Mouse (Mus musculus): ENCODE measurements at regions not wholly inside any gene's neighbourhood (a gene's known extent, or its start where the extent isn't known, plus 50 kb on each side); places are given as distances from the start of the nearest gene placed in this dataset.
"Not testable (repeated sequence)": the region's sequence is repeated elsewhere in the genome, so short reads cannot be mapped to it uniquely, and the experiment has no call there.

DNA sequence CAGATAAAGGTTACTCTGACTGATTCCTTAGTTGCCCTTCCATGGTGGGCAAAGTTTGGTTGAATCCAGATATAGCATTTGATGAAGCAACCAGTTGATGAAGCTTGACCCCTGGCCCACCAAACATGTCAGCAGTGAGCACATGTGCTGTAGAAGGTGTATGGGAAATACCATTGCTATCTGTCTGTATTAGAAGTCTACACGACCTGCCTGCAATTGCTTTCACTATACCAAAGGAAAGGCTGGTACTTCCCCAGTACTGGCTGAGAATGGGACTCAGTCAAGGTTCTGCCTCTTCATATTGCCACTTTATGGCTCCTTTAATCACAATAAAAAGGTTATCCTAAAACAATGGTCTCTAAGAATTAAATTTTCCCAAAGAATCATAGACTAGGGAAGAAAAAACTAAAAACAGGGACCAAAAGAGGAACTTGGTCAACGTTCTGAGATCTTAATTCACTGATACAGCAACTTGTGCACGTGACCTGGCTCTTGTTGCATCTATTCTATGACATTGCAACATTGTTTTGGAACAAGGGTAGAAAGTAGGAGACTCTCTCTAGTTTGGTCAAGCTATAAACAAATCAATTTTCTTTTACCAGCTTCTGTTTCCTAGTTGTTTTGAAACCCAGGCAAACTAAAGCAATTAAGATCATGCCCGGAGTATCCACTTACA lies 284.0 kb downstream of the Rapgef2 start:
- DNase-seq (ENCODE audit: low spot score in 2 of 2) = no peak

DNA sequence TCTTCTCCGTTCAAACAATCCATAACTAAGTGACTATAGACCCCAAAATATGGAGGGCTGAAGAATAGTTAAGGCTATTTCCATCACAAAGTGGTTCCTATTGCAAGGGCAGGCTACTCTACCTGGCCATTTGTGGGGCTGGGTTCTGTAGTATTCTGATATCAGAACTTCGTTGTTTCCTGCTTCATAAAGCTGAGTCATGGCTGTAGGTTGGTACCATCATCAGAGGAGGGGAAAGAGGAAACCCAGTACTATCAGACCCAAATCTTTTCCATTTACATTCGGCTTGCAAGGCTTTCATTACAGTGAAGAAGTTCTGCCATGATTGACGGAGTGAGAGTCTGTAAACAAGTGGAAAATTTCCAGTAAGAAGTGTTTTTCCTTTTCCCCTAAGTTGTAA lies 284.6 kb downstream of the Rapgef2 start:
- DNase-seq (ENCODE audit: low spot score in 2 of 2) = no peak

DNA sequence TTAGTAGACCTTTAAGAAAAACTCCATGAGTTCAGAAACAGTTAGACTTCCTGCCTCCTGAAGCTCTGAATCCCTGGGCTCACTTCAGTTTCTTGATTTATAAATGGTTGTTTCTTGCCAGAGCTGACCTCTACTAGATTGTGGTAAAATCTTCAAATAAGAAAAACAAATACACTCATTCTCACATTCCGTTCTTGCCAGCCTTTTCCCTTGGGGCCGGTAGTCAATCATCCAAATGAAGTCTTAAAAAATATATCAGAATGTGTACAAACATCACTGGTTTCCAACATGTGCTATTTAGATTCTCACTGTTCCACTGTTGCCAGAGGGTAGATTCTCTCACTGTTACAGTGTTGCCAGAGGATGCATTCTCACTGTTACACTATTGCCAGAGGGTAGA lies 286.0 kb downstream of the Rapgef2 start:
- no peak for DNase-seq (ENCODE audit: low spot score in 2 of 2)

DNA sequence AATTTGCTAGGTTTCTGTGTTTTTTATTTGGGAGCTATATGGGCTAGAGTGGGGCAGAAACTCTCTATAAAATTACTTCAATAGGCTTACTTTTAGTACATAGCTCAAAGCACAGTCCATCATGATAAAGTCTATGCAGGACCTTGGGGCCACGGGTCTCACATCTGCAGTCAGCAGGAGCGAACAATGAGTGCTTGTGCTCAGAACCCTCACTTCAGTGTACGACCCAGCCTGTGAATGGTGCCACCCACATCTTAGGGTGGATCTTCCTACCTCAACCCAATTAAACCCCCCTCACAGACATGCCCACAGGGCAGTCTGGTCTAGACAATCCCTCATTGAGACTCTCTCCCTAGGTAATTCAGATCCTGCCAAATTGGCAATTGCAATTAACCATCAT lies 286.5 kb downstream of the Rapgef2 start:
- no peak for DNase-seq (ENCODE audit: low spot score in 2 of 2)

DNA sequence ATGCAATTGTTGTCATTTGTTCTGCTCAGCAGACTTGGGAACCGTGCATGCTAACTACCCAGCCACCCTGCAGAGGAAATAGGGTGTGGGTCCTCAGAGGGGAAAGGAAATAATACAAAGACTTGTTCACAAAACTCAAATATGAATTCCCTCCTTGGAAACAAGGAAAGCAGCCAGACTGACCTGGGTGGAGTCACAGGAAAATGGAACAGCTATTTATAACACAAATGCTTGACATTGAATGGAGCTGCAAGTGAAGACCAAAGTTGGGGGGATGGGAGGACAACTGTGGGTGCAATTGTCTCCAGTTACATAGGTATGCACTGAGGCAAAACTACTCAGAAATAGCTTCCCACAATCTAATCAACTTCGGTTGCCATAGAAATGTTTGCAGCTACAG lies 298.2 kb downstream of the Rapgef2 start:
- no peak for DNase-seq (ENCODE audit: low spot score in 2 of 2)

DNA sequence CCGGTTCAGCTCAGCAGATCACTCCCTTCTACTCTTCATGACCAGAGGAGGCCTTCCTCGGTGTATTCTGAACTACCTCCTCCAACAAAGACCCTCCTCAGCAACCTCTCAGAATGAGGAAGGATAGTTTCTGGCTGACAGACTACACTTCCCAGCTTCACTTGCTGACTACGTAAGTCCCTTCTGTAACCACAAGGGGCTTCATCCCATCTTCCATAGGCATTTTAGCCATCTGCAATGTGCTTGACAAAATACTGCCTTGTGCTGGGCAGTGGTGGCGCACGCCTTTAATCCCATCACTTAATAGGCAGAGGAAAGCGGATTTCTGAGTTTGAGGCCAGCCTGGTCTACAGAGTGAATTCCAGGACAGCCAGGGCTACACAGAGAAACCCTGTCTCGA lies 299.6 kb downstream of the Rapgef2 start:
- no peak for DNase-seq (ENCODE audit: low spot score in 2 of 2)

DNA sequence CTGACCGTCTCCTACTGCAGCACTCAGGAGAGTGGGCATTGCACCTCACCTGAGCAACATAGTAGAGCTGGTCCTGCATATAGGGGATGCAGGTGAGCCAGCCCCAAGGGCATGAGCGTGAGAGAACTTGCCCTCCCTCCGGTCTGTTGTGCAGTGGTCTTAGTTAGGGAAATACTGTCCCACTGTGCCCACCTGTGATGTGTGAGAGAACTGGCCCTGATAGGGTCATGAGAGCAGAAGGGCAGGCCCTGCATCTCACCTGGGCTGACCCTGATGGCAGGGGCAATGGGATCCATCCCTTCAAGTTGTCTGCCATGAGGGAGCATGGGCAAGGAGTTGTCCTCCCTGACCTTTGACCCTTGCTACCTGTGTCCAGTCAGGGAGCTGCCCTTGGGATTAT lies 305.3 kb downstream of the Rapgef2 start:
- DNase-seq (ENCODE audit: low spot score in 2 of 2) = no peak

DNA sequence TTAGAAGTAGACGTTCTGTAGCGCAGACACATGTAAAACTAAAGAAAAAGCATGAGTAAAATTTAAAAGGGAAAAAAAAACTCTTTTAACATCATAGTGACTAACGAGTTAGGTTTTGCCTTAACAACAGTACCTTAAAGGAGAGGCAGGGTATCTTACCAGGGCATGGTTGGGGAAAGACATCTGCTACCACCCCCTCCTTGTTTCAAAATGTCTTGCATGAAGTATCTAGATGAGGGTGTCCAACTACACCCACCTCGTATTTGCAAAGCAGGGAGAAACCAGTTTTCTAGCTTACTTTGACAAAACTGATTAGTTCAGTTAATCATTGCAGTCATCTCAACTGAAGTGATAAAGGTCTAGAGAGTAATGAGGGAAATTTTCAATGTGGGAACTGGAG lies 307.5 kb downstream of the Rapgef2 start:
- DNase-seq (ENCODE audit: low spot score in 2 of 2) = no peak

DNA sequence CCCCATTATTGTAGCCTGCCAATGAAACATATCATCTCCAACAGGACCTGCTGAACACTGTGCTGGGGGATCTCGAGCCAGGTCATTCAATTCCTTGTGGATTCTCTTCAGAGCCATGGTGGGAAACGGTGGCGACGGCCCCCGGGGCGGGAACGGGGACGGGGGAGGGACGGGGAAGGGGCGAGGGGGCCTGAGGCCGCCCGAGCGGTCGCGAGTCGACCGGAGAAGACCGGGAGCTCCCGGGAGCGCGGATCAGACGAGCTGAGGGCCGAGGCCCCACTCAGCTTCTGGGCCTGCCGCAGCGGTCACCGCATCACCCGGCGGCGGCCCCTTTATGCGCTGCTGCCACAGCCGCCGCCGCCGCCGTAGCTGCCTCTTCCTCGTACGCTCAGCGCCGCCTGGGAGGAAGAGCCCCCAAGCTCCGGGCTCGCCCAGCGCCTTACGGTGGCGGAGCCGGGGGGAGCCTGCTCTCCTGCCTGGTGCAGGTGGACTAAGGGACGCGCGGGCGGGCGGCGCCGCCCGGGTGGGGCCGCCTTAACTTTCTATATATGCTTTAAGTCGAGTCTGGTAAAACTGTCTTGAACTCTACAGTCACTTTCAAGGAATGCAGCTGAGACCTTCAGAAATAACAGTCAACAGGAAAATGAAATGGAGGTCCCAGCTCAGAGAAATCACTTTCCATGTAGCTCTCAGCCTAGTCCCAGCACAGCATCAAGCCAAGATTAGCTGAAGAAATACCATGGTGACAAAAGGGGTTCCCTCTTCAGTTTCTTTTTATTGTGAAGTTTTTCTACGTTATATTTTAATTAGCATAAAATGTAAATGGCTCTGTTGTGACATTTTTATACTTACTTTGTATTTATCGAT lies 319.4 kb downstream of the Rapgef2 start:
- DNase-seq (ENCODE audit: low spot score in 2 of 2) = not testable (repeated sequence)

DNA sequence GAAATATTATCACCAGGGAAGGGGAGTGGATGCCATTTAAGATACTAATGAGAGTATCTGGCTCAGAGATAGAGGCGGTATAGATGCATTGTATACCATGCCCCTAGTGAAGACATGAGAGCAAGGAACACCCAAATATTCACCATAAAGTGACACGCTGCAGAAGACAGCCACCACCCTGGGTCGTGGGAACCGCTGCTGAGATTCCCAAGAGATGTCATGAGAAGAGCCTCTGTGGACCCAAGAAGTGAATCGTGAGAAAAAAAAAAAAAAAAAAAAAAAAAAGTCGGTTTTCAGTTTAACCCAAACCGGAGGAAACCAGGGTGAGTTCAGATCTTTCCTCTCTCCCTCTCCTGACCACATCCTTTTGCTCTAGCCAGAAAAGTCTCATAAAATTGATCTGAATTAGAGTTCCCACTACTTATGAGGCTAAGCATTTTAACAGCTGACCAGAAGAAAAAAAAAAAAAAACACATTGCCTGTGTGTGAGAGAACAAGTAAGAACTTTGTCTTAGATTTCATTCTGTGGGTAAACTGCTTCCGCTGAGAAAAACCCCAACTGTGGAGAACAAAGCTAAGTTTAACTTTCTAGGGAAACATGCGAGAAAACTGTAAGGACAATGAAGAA lies 322.0 kb downstream of the Rapgef2 start:
- DNase-seq (ENCODE audit: low spot score in 2 of 2) = no peak

DNA sequence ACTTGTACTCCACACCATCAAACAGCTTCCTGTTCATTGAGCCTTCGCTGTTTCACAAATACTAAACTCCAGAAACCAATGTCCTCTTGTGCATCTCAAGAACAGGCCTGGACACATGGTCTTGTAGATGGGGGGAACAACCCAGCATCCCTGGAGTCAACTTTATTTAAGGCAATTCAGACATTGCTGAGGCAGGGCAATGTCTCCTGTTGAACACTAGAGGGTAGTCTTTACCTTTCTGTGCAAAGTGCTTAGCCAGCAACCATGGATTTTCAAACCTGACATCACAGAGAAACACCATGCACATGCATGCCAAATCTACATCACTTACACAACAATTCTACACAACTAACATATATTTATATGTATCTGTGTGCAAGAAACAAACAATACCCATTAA lies 327.5 kb downstream of the Rapgef2 start:
- no peak for DNase-seq (ENCODE audit: low spot score in 2 of 2)

DNA sequence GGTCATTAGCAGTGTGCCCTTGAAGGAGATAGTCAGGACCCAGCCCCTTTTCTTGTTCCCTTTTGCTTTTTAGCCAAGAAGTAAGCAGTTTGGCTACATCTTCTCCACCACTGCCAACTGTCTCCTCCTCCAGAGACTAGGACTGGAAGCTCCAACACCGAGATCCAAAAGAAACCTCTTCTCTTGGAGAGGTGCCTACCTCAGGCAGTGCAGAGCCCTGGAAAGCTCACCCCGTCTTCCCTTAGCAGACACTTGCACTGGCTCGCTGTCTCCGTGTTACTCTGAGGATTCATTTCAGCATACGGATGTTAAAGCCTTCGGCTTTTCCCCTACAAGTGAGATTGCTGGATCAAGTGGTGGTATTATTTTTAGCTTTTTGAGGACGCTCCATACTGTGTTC lies 331.0 kb downstream of the Rapgef2 start:
- no peak for DNase-seq (ENCODE audit: low spot score in 2 of 2)

DNA sequence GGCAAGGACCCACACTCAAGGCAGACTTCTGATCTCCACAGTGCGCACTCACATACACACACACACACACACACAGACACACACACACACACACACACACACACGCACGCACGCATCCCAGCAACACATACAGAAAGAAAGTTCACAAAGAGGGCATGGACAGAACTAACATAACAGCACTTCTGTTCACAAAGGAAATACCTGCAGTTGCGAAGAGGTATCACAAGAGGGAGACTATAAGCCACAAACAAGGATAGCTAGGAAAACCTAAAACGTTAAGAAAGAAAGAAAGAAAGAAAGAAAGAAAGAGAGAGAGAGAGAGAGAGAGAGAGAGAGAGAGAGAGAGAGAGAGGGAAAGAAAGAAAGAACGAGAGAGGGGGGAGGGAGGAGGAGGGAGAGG lies 336.9 kb downstream of the Rapgef2 start:
- DNase-seq (ENCODE audit: low spot score in 2 of 2) = not testable (repeated sequence)

DNA sequence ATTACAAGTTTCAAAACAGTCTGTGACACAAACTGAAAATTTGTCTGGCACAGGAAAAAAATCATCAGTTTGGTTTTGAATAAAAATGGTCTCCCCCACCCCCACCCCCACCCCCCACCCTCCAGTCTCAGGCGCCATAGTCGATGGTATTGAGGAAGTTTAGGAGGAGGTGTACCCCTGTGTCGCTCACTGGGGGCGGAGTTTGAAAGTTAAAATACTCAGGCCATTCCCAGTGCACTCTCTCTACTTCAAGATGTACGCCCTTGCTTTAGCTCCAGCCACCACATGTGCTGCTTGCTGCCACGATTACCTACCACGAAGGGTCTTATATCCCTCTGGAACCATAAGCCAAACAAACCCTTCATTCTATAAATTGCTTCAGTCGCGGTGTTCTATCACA lies 337.6 kb downstream of the Rapgef2 start:
- DNase-seq (ENCODE audit: low spot score in 2 of 2) = no peak

DNA sequence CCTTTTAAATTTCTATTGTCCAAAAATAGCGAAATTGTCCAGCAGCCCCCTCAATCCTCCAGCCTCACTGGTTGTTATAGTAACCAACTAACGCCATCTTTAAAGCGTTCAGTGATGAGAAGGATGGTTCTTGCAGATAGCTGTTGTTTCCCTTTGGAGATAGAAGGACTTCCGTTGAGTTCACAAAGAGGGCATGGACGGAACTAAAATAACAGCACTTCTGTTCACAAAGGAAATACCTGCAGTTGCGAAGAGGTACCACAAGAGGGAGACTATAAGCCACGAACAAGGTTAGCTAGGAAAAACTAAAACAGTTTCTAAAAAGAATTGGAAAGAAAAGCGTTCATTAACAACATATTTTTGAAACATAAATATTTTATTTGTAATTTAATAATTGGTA lies 338.1 kb downstream of the Rapgef2 start:
- DNase-seq (ENCODE audit: low spot score in 2 of 2) = no peak

DNA sequence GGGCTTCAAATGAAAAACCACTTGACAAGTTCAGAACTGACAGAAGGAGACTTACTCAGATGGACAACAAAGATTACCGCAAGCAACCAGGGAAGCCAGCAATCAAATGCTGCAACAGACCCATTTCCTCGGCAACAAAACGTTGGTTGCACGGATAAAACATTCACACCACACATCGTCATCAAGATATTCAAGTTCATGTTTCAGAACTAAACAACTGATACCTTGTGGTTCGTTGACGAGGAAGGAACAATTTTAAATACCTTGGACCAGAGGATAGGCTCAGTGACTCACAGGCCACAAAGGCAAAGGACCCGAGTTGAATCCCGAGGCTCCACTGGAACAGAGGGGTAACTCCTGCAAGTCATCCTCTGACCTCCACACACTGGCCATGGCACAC lies 339.1 kb downstream of the Rapgef2 start:
- DNase-seq (ENCODE audit: low spot score in 2 of 2) = no peak

DNA sequence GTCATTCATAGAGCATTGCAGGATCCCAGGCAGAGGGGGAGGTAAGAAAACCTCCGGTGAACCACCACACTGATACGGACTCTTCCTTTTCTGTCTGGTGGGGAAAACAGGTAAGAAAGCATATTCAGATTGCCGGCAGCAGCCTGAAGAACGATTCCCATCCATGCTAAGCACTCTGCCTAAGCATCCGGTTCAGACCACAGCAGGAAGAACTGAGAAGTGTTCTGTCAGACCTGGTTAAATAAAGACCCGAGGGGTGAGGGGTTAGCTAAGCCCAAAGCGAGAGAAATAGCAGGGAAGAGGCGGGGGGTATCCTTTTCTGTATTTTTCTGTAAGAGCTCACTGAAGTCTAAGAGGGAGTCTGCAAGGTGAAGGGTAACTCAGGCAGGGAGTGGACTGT lies 342.1 kb downstream of the Rapgef2 start:
- DNase-seq (ENCODE audit: low spot score in 2 of 2) = no peak

DNA sequence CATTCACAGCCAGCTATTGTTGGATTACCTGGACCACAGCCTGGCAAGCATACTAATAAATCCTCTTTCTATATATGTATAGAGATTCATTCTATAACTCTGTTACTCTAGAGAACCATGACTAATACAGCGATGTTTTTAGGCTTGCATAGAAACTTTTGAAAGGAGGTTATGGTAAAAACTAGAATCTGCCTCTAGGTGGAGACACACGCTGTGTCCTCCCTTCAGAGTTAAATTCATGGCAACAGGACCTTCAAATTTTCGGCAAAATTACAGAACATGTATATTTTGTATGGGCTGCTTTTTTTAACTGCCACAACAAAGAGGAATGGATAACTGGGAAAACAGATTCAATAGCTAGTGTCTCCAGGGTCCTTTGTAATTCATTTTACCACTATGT lies 353.3 kb downstream of the Rapgef2 start:
- DNase-seq (ENCODE audit: low spot score in 2 of 2) = no peak

DNA sequence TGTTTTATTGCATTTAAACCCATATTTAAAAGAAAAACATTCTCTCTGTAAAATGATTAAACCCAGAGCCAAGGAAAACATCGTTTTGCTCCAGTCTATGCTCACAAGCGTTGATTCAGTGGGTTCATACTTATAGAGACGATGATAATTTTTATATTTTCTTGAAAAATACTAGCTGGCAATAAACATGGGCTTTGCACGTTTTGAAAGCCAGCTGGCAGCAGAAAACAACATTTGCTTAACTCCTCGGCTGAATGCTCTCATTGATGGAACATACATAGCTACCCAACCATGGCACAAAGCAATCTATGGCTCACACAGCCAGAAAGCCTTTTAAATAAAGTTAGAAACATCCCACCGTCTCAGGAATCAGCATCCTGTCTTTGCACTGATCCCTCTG lies 366.5 kb downstream of the Rapgef2 start:
- no peak for DNase-seq (ENCODE audit: low spot score in 2 of 2)

DNA sequence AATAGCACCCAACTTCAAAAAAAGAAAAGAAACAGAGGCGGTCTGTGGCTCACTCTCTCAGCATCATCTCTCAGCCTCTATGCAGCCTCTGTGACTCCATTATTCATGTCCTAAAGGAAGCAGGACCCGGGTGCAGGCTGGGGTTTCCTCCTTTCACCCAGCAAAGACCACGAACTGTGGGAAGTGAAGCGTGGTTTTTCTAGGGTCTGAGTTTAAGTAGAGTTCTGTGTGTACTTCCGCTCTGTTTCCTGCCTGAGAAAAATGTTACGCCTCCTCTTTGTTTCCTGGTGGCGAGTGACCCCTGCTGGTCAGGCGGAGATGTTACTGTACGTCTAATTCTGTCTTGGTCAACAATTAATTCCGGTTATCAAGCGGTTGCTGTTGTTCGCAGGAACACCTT lies 366.9 kb downstream of the Rapgef2 start:
- DNase-seq (ENCODE audit: low spot score in 2 of 2) = peak; percentile 46 to 55

DNA sequence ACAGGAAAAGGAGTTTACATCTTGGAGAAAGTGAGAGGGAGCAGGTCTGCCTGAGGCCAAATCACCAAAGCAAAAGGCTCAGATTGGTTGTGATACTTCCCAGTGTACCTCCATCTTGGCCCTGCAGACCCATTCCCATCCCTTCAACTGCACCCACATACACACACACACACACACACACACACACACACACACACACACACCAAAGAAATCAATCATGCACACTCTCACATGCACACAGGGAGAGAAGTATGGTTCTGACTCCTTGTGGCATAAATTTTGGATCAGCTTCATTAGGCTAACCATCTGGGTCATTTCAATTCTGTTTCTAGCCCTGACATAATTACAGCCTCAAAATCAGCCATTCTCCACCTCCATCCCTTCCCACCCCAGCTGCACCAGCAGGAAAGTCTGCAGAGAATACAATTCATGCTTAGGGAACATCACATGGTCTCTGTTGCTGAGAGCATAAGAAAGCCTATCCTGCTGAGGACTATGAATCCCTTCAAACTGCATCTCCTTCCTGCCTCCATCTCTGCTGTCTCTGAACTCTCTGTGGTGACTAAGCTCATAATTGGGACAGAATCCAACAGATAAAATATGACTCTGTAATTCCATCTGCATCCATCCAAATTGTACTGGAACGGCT lies 378.0 kb downstream of the Rapgef2 start:
- no peak for DNase-seq (ENCODE audit: low spot score in 2 of 2)

DNA sequence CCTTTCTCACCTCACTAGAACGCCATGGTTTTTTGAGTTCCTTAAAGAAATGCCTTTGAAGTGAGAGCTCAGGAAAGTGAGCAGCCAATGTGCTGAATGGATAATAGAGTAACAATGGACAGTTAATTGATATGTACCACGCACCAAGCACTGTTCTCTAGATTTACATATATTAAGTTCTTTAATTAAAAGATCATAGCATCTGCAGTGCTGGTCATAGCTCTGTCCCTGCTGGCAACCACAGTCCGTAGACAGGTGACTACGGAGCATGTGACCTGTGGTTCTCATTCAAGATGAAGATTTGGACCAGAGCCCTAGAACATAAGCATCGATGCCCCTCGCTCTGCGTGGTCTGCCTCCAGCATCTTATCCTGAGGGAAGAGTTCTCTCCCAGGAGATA lies 378.5 kb downstream of the Rapgef2 start:
- DNase-seq (ENCODE audit: low spot score in 2 of 2) = no peak

Measured in adrenal gland, postnatal 4 days (tissue).